13 mouse cellular contexts compared by ENCODE assay signal in genomic region chr12:83525822-83526544, GRCm38 (mm10). TPM values are rescaled to one million over a fixed set of nuclear protein-coding genes. Genes with fewer than 3 reads are reported as not detected.
DNase-seq lines count a peak whose midpoint lies in the region; ATAC-seq and TF ChIP-seq lines count a peak whose summit lies in the region.
"Had no signal": no experiment of that assay in that cellular context is flagged by ENCODE, and none has a peak within 500 bp of the region (broad histone marks: within the 10 kb centered on the region; RNA-seq: fewer than 3 reads in every experiment).

No protein-coding gene starts in this region.

- peak; percentile 46; the same call in 1 of the 2 replicates for TF ChIP-seq POLR2A in testis, adult 2 months (IDR thresholded peaks at IDR 0.05; ENCODE audit: control insufficient read depth, low read depth, low read length)

- TF ChIP-seq CTCF in gastrocnemius, adult 2 months (IDR thresholded peaks at IDR 0.05): no peak
- no peak for TF ChIP-seq CTCF in testis, adult 2 months (IDR thresholded peaks at IDR 0.05; ENCODE audit: control insufficient read depth, insufficient read depth, insufficient replicate concordance, low read depth, low read length)

- no peaks in the 10 kb centered on the region for H3K27me3 ChIP-seq in testis, adult 2 months (ENCODE audit: control insufficient read depth, insufficient read depth, low read length)
- no peaks in the 10 kb centered on the region for H3K27me3 ChIP-seq in limb, embryonic 15.5 days
- H3K27me3 ChIP-seq in forebrain, embryonic 16.5 days (replicated peaks; ENCODE audit: control insufficient read depth, insufficient read depth, low read length): no peaks in the 10 kb centered on the region
- no peaks in the 10 kb centered on the region for H3K27me3 ChIP-seq in forebrain, embryonic 14.5 days (replicated peaks; ENCODE audit: control insufficient read depth, insufficient read depth, low read length)
- H3K27me3 ChIP-seq: Patski had no signal

- H3K27ac ChIP-seq in gastrocnemius, adult 2 months: peak overlapping the region; percentile 90
- peak overlapping the region; percentile 2; the same call in 1 of the 2 replicates for H3K27ac ChIP-seq in testis, adult 2 months (ENCODE audit: control insufficient read depth, insufficient read depth, low read depth, low read length)
- H3K27ac ChIP-seq in limb, embryonic 15.5 days: peak overlapping the region; percentile 75
- H3K27ac ChIP-seq in forebrain, embryonic 16.5 days (ENCODE audit: low read length): no peak overlapping the region
- H3K27ac ChIP-seq in forebrain, embryonic 14.5 days (ENCODE audit: low read depth, low read length): no peak overlapping the region
- H3K27ac ChIP-seq: layer of hippocampus, adult 2 months had no signal

- no peak overlapping the region for H3K9ac ChIP-seq in limb, embryonic 15.5 days
- no peak overlapping the region for H3K9ac ChIP-seq in forebrain, embryonic 16.5 days (replicated peaks; ENCODE audit: low read depth, low read length)
- no peak overlapping the region for H3K9ac ChIP-seq in forebrain, embryonic 14.5 days (ENCODE audit: low read length)

- peaks cover 4% of the 10 kb centered on the region for H3K4me1 ChIP-seq in testis, adult 2 months (ENCODE audit: control insufficient read depth, insufficient read depth, low read length)
- peaks cover 18% of the 10 kb centered on the region for H3K4me1 ChIP-seq in limb, embryonic 15.5 days
- H3K4me1 ChIP-seq in forebrain, embryonic 16.5 days (replicated peaks; ENCODE audit: control insufficient read depth, insufficient read depth, low read length): peaks cover 18% of the 10 kb centered on the region
- H3K4me1 ChIP-seq in forebrain, embryonic 14.5 days (ENCODE audit: control insufficient read depth, insufficient read depth, low read length): peaks cover 7% of the 10 kb centered on the region

- 0 out of 2 replicates have a peak, but pooled peaks have one; percentile 36 for ATAC-seq in limb, embryonic 15.5 days (ENCODE audit: insufficient number of reproducible peaks, low FRiP score, low TSS enrichment, low read depth)
- no peak for ATAC-seq in forebrain, embryonic 16.5 days
- no peak for ATAC-seq in forebrain, embryonic 14.5 days
- ATAC-seq in erythroid progenitor cell, adult 5-6 weeks (replicated peaks; ENCODE audit: low FRiP score, poor library complexity, severe bottlenecking): no peak
- ATAC-seq: Patski had no signal

- intact Hi-C loops in gastrocnemius, adult 2 months (cut with DNase I): loop anchor here (2.0 kb wide), 1 partner anchor 19 kb away; no protein-coding TSS in a partner anchor
- intact Hi-C loops in gastrocnemius, postnatal 36 days (cut with DNase I): no loop called here

- no peak overlapping the region for H3K4me2 ChIP-seq in limb, embryonic 15.5 days
- no peak overlapping the region for H3K4me2 ChIP-seq in forebrain, embryonic 16.5 days (ENCODE audit: low read length)
- no peak overlapping the region for H3K4me2 ChIP-seq in forebrain, embryonic 14.5 days (ENCODE audit: low read length)
- H3K4me2 ChIP-seq: midbrain, embryonic 11.5 days had no signal

- peak overlapping the region; percentile 10 for H3K4me3 ChIP-seq in gastrocnemius, adult 2 months
- no peak overlapping the region for H3K4me3 ChIP-seq in testis, adult 2 months (ENCODE audit: control insufficient read depth, low read depth, low read length)
- H3K4me3 ChIP-seq in limb, embryonic 15.5 days: no peak overlapping the region
- H3K4me3 ChIP-seq in forebrain, embryonic 16.5 days (replicated peaks; ENCODE audit: low read length): no peak overlapping the region
- no peak overlapping the region for H3K4me3 ChIP-seq in forebrain, embryonic 14.5 days (ENCODE audit: low read depth, low read length)
- H3K4me3 ChIP-seq: layer of hippocampus, adult 2 months had no signal

- H3K36me3 ChIP-seq in testis, adult 2 months (ENCODE audit: control insufficient read depth, insufficient read depth, low read length): no peaks in the 10 kb centered on the region
- peaks cover 12% of the 10 kb centered on the region; the same call in 1 of the 2 replicates for H3K36me3 ChIP-seq in limb, embryonic 15.5 days
- H3K36me3 ChIP-seq in forebrain, embryonic 16.5 days (ENCODE audit: control insufficient read depth, insufficient read depth): no peaks in the 10 kb centered on the region; the same call in 1 of the 2 replicates
- peaks cover 17% of the 10 kb centered on the region for H3K36me3 ChIP-seq in forebrain, embryonic 14.5 days (ENCODE audit: control insufficient read depth, insufficient read depth, low read length)

- no peak for DNase-seq in gastrocnemius, adult 2 months
- DNase-seq in gastrocnemius, postnatal 36 days: no peak
- no peak for DNase-seq in testis, postnatal 10 days (ENCODE audit: low spot score)
- DNase-seq in forebrain, embryonic 14.5 days (ENCODE audit: low spot score): no peak
- DNase-seq: cerebellum, adult 9-11 months; lung, adult 2 months had no signal

- WGBS in limb, embryonic 15.5 days: 64% methylated on average over 18 of the region's 18 CpGs
- 83% methylated on average over 18 of the region's 18 CpGs for WGBS in forebrain, embryonic 16.5 days
- WGBS in forebrain, embryonic 14.5 days: 88% methylated on average over 18 of the region's 18 CpGs

- H3K9me3 ChIP-seq in limb, embryonic 15.5 days: no peaks in the 10 kb centered on the region
- no peaks in the 10 kb centered on the region for H3K9me3 ChIP-seq in forebrain, embryonic 16.5 days (ENCODE audit: control insufficient read depth, low read length)
- no peaks in the 10 kb centered on the region for H3K9me3 ChIP-seq in forebrain, embryonic 14.5 days (replicated peaks; ENCODE audit: control insufficient read depth, low read length)

RNA-seq across cellular contexts. Expression of gene Dcaf4, which starts 5.7 kb away (rescaled TPM):
- total RNA-seq in gastrocnemius, adult 2 months (2021): 10 to 100 TPM; 18.0 to 24.5 TPM
- 10 to 100 TPM; 20.3 to 20.7 TPM for total RNA-seq in gastrocnemius, postnatal 36 days (2021)
- polyA plus RNA-seq in testis, adult 2 months (2012; rRNA removed): 15.1 and 16.9 TPM in 2 replicates
- polyA plus RNA-seq in limb, embryonic 15.5 days (2015; fragmentation: Nextera tagmentation; extraction: Ambion mirVana): 53.0 and 55.7 TPM in 2 replicates
- 49.7 and 51.1 TPM in 2 replicates for polyA plus RNA-seq in forebrain, embryonic 16.5 days (2015; fragmentation: Nextera tagmentation; extraction: Ambion mirVana)
- polyA plus RNA-seq in forebrain, embryonic 14.5 days (2014; fragmentation: Nextera tagmentation; extraction: Ambion mirVana): 41.9 and 47.2 TPM in 2 replicates
- 1.8 and 3.8 TPM in 2 replicates for total RNA-seq in erythroid progenitor cell, adult 5-6 weeks (2015; ENCODE audit: low replicate concordance)
- 3.0 and 5.3 TPM in 2 replicates for total RNA-seq in erythroid progenitor cell, adult 5-6 weeks (2017; ENCODE audit: low replicate concordance)

RNA-seq across cellular contexts. Expression of gene Dpf3, which starts 38.5 kb away (rescaled TPM):
- total RNA-seq in gastrocnemius, adult 2 months (2021): 10 to 100 TPM; 22.5 to 26.3 TPM
- 10 to 100 TPM; 15.9 to 20.0 TPM for total RNA-seq in gastrocnemius, postnatal 36 days (2021)
- 23.1 and 26.0 TPM in 2 replicates for polyA plus RNA-seq in testis, adult 2 months (2012; rRNA removed)
- polyA plus RNA-seq in limb, embryonic 15.5 days (2015; fragmentation: Nextera tagmentation; extraction: Ambion mirVana): 3.2 TPM in 2 replicates
- polyA plus RNA-seq in forebrain, embryonic 16.5 days (2015; fragmentation: Nextera tagmentation; extraction: Ambion mirVana): 8.9 and 10.3 TPM in 2 replicates
- 7.8 and 9.6 TPM in 2 replicates for polyA plus RNA-seq in forebrain, embryonic 14.5 days (2014; fragmentation: Nextera tagmentation; extraction: Ambion mirVana)
- total RNA-seq in erythroid progenitor cell, adult 5-6 weeks (2015; ENCODE audit: low replicate concordance): 40.7 and 45.0 TPM in 2 replicates
- total RNA-seq in erythroid progenitor cell, adult 5-6 weeks (2017; ENCODE audit: low replicate concordance): 152 and 194 TPM in 2 replicates

Comparison
In these comparisons a context has a peak if more than half of its experiments do, and no peak if none do; other contexts are left out.
1. H3K27ac ChIP-seq: peak in gastrocnemius, adult 2 months (single experiment), testis, adult 2 months (single experiment) and limb, embryonic 15.5 days (single experiment); none in forebrain, embryonic 16.5 days (single experiment) and forebrain, embryonic 14.5 days (single experiment).